Mouse (Mus musculus) left cerebral cortex, adult 8-10 months (tissue): ENCODE results near the gene Cdkl1. TPM values are rescaled to one million over a fixed set of nuclear protein-coding genes. Genes with fewer than 3 reads are reported as not detected.

Experiments
- DNase-seq, 2 experiments: peaks; one replicate each; pipeline ENCODE4 v3.0.0; 2022; ENCODE audit warnings: low spot score in 2 of 2
- total RNA-seq, 4 experiments: library from RNA; stranded (reverse); gene quantifications; 2 replicates each; pipeline ENCODE4 v1.2.4; 2022

Gene Cdkl1
- 10 to 100 TPM; 40.5 to 42.0 (median 41.6) TPM for total RNA-seq

- DNase-seq: peak; percentile 58 to 63
Measured at GRCm38 (mm10) chr12:69790530-69791505, at the start of gene Cdkl1. Cdkl1 (minus strand) TSS chr12:69791267.

GRCm38 (mm10) chr12:69838376-69838775 lies 47.3 kb upstream of the Cdkl1 start:
- no peak for DNase-seq

GRCm38 (mm10) chr12:69833982-69834604 lies 43.0 kb upstream of the Cdkl1 start:
- DNase-seq: peak in 1 of 2 experiments; percentile 51

GRCm38 (mm10) chr12:69831239-69831910 lies 40.3 kb upstream of the Cdkl1 start:
- DNase-seq: no peak

- no peak for DNase-seq
Measured at GRCm38 (mm10) chr12:69828214-69828613, 37.1 kb upstream of the Cdkl1 start.

- no peak for DNase-seq
Measured at GRCm38 (mm10) chr12:69824881-69825597, 34.0 kb upstream of the Cdkl1 start.

- DNase-seq: no peak
Measured at GRCm38 (mm10) chr12:69814272-69814671, 23.2 kb upstream of the Cdkl1 start.

- no peak for DNase-seq
Measured at GRCm38 (mm10) chr12:69813596-69813995, 22.5 kb upstream of the Cdkl1 start.

- no peak for DNase-seq
Measured at GRCm38 (mm10) chr12:69812986-69813385, 21.9 kb upstream of the Cdkl1 start.

GRCm38 (mm10) chr12:69811976-69812375 lies 20.9 kb upstream of the Cdkl1 start:
- DNase-seq: no peak

GRCm38 (mm10) chr12:69809439-69809838 lies 18.4 kb upstream of the Cdkl1 start:
- no peak for DNase-seq

- no peak for DNase-seq
Measured at GRCm38 (mm10) chr12:69807399-69807985, 16.4 kb upstream of the Cdkl1 start.

- no peak for DNase-seq
Measured at GRCm38 (mm10) chr12:69805148-69805547, 14.1 kb upstream of the Cdkl1 start.

GRCm38 (mm10) chr12:69804393-69805070 lies 13.5 kb upstream of the Cdkl1 start:
- DNase-seq: no peak

GRCm38 (mm10) chr12:69803196-69803595 lies 12.1 kb upstream of the Cdkl1 start:
- no peak for DNase-seq

- no peak for DNase-seq
Measured at GRCm38 (mm10) chr12:69800586-69800985, 9.5 kb upstream of the Cdkl1 start.

GRCm38 (mm10) chr12:69796311-69796710 lies 5.2 kb upstream of the Cdkl1 start:
- no peak for DNase-seq

- no peak for DNase-seq
Measured at GRCm38 (mm10) chr12:69789766-69790529, 1.1 kb downstream of the Cdkl1 start.

GRCm38 (mm10) chr12:69788380-69788779 lies 2.7 kb downstream of the Cdkl1 start:
- DNase-seq: no peak

GRCm38 (mm10) chr12:69785471-69785870 lies 5.6 kb downstream of the Cdkl1 start:
- DNase-seq: no peak
